Mouse (Mus musculus) limb, embryonic 14.5 days (tissue): ENCODE data around the gene Mef2c. TPM values are rescaled to one million over a fixed set of nuclear protein-coding genes. Genes with fewer than 3 reads are reported as not detected.
A peak's percentile ranks its signal among the peaks of the same experiment; 100 is the strongest.

Source experiments
- ATAC-seq: fragments of 200-750 bp; cut with Nextera tagmentation; 2 replicates; pipeline ENCODE4 v1.8.0; 2017; ENCODE audit warnings: low read depth, moderate number of reproducible peaks, moderate TSS enrichment; ENCODE audit not compliant: low FRiP score
- DNase-seq: peaks from one replicate; pipeline ENCODE4 v3.0.0-alpha.2; 2015; ENCODE audit warnings: low spot score
- H3K27ac ChIP-seq: fragments of 300-500 bp; sonication (generic); replicated peaks from 2 replicates; pipeline ENCODE4 v1.5.1; 2014; ENCODE audit warnings: low read depth, mild to moderate bottlenecking, low read length, moderate library complexity, mixed read lengths
- H3K27me3 ChIP-seq: fragments of 300-500 bp; sonication (generic); 2 replicates; pipeline ENCODE4 v1.6.1; 2014; ENCODE audit warnings: low read length, mixed read lengths; ENCODE audit not compliant: control insufficient read depth, insufficient read depth
- H3K36me3 ChIP-seq: fragments of 300-500 bp; sonication (generic); 2 replicates; pipeline ENCODE4 v1.6.1; 2014; ENCODE audit warnings: mild to moderate bottlenecking, low read length, moderate library complexity, mixed read lengths; ENCODE audit not compliant: control insufficient read depth, insufficient read depth
- H3K4me1 ChIP-seq: fragments of 300-500 bp; sonication (generic); 2 replicates; pipeline ENCODE4 v1.6.1; 2014; ENCODE audit warnings: antibody characterized with exemption, low read length, mixed read lengths; ENCODE audit not compliant: control insufficient read depth, insufficient read depth
- H3K4me2 ChIP-seq: fragments of 300-500 bp; sonication (generic); replicated peaks from 2 replicates; pipeline ENCODE4 v1.6.1; 2014; ENCODE audit warnings: low read depth, mild to moderate bottlenecking, low read length, moderate library complexity; ENCODE audit not compliant: severe bottlenecking
- H3K4me3 ChIP-seq: fragments of 300-500 bp; sonication (generic); replicated peaks from 2 replicates; pipeline ENCODE4 v1.5.1; 2014; ENCODE audit warnings: low read length
- H3K9ac ChIP-seq: fragments of 300-500 bp; sonication (generic); 2 replicates; pipeline ENCODE4 v1.6.1; 2014; ENCODE audit warnings: mild to moderate bottlenecking, low read depth, low read length, moderate library complexity; ENCODE audit not compliant: severe bottlenecking
- H3K9me3 ChIP-seq: fragments of 300-500 bp; sonication (generic); 2 replicates; pipeline ENCODE4 v1.6.1; 2016; ENCODE audit warnings: low read length; ENCODE audit not compliant: control insufficient read depth
- POLR2A ChIP-seq: fragments of 200-500 bp; IDR thresholded peaks from 2 replicates; pipeline ENCODE4 v1.8.0; 2012; ENCODE audit warnings: inconsistent platforms, mild to moderate bottlenecking, moderate library complexity, borderline replicate concordance; ENCODE audit not compliant: insufficient read depth, insufficient read length; ENCODE audit errors: extremely low read depth
- WGBS: fragments of 180-500 bp; shearing (Covaris S2); extraction: QIAGEN DNeasy Blood & Tissue Kit; methylation state at CpG from one replicate; pipeline ENCODE4 v1.1.7; 2014; 5-methylcytosine and 5-hydroxymethylcytosine counted together
- polyA plus RNA-seq, 2 experiments: library from polyadenylated mRNA; depleted of rRNA in 1 of 2; stranded (reverse) in 1 of 2; unstranded in 1 of 2; fragments of >200 nt; fragmentation: Nextera tagmentation in 1 of 2; extraction: Ambion mirVana in 1 of 2; gene quantifications; 2 replicates each; pipeline versions ENCODE4 v1.2.1 to v1.2.3; 2012 to 2014

The Mef2c gene
- polyA plus RNA-seq, 2 experiments = 50.0 to 158 TPM

DNA sequence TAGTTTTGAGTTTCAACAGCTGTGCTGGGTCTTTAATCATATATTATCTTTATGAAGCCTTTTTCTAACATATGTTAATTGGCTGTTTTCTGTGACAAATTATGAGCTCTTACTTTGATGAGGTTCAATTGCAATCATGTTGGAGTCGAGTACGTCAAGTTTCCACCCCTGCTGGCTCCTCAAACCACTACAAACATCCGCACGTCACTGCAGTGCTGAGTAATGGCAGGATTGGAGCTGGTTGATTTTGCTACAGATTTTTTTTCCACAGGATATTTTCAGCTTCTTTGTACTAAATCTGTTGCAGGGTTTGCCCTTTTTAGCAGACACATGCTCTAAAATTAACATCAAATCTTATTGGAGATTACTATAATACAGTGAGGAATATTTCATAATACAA is 62.3 kb downstream of the Mef2c start:
- TF ChIP-seq POLR2A = no peak
- peak overlapping the region; percentile 43; the same call in 1 of the 2 replicates for H3K27ac ChIP-seq
- H3K27me3 ChIP-seq = no peaks in the 10 kb centered on the region
- no peak overlapping the region for H3K4me2 ChIP-seq
- no peaks in the 10 kb centered on the region for H3K36me3 ChIP-seq
- DNase-seq = peak; percentile 45
- no peak overlapping the region for H3K4me3 ChIP-seq
- no peaks in the 10 kb centered on the region for H3K9me3 ChIP-seq
- WGBS = 24% methylated on average over 4 of the region's 4 CpGs
- peaks cover 6% of the 10 kb centered on the region for H3K4me1 ChIP-seq
- ATAC-seq = no peak
- no peak overlapping the region for H3K9ac ChIP-seq

DNA sequence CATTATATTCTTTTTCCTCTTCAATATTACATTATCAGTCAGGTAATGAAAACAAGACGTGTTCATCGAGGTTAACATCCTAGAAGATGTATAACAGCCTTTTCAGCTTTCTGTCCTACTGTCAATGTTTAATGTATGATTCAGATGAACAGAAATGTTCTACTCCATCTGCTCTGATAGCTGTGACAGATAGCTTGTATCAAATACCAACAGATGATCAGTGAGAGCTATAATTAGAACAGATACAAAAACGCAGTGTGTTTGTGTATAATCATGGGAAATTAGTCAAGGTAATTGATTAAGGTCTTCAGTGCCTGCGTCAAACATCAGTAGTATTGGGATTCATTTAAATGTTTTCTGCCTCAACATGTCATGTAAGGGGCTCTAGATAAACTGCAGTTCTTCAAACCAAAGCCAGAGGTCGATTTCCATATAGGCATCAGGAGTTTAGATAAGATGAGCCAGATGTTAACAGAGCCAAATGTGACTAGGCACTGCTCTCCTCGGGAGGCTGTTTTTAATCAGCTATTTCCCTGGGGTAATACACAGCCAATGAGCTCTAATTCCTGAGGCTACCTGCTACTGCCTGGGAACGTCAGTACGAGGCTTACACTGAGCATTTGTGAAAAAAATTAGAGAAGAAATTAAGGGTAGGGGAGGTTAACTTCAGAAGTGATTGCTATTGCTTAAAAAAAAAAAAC is 63.1 kb downstream of the Mef2c start:
- Histone ChIP-seq H3K4me3 (no peak overlapping the region), H3K9ac (no peak overlapping the region), H3K27me3 (no peaks in the 10 kb centered on the region), H3K4me1 (peaks cover 8% of the 10 kb centered on the region), H3K4me2 (no peak overlapping the region), H3K27ac (no peak overlapping the region), H3K36me3 (no peaks in the 10 kb centered on the region), H3K9me3 (no peaks in the 10 kb centered on the region)
- TF ChIP-seq POLR2A = no peak
- ATAC-seq = no peak
- WGBS = 40% methylated on average over 8 of the region's 8 CpGs
- DNase-seq = no peak

GRCm38 (mm10) chr13:83567681-83568080 is 63.8 kb downstream of the Mef2c start:
- no peak overlapping the region for H3K27ac ChIP-seq
- no peak overlapping the region for H3K4me2 ChIP-seq
- no peaks in the 10 kb centered on the region for H3K9me3 ChIP-seq
- H3K27me3 ChIP-seq = no peaks in the 10 kb centered on the region
- no peak overlapping the region for H3K9ac ChIP-seq
- WGBS = 51% methylated on average over 3 of the region's 3 CpGs
- no peak overlapping the region for H3K4me3 ChIP-seq
- H3K36me3 ChIP-seq = no peaks in the 10 kb centered on the region
- no peak for ATAC-seq
- DNase-seq = no peak
- no peak for TF ChIP-seq POLR2A
- H3K4me1 ChIP-seq = peaks cover 13% of the 10 kb centered on the region

GRCm38 (mm10) chr13:83568759-83569256 is 65.0 kb downstream of the Mef2c start:
- DNase-seq = no peak
- no peaks in the 10 kb centered on the region for H3K36me3 ChIP-seq
- 62% methylated on average over 11 of the region's 11 CpGs for WGBS
- H3K9ac ChIP-seq = no peak overlapping the region
- no peaks in the 10 kb centered on the region for H3K27me3 ChIP-seq
- no peak overlapping the region for H3K27ac ChIP-seq
- no peak for ATAC-seq
- H3K9me3 ChIP-seq = no peaks in the 10 kb centered on the region
- TF ChIP-seq POLR2A = no peak
- peaks cover 20% of the 10 kb centered on the region for H3K4me1 ChIP-seq
- H3K4me3 ChIP-seq = no peak overlapping the region
- no peak overlapping the region for H3K4me2 ChIP-seq

GRCm38 (mm10) chr13:83571973-83572447 is 68.2 kb downstream of the Mef2c start:
- H3K27me3 ChIP-seq = no peaks in the 10 kb centered on the region
- ATAC-seq (no peak), DNase-seq (no peak)
- H3K4me1 ChIP-seq = peaks cover 17% of the 10 kb centered on the region
- no peaks in the 10 kb centered on the region for H3K9me3 ChIP-seq
- 45% methylated on average over 7 of the region's 7 CpGs for WGBS
- no peak for TF ChIP-seq POLR2A
- no peak overlapping the region for H3K4me2 ChIP-seq
- H3K36me3 ChIP-seq = no peaks in the 10 kb centered on the region; the same call in 1 of the 2 replicates
- peak overlapping the region; percentile 50 for H3K27ac ChIP-seq
- no peak overlapping the region for H3K4me3 ChIP-seq
- H3K9ac ChIP-seq = no peak overlapping the region
